Mouse (Mus musculus) stomach, postnatal 0 days (tissue): ENCODE data around the gene Kmo.

Experiments used
- CTCF ChIP-seq: IDR thresholded peaks from 2 replicates; pipeline ENCODE4 v1.5.1; 2016; ENCODE audit warnings: antibody characterized with exemption, low read depth, mild to moderate bottlenecking, moderate library complexity
- EP300 ChIP-seq: optimal IDR thresholded peaks from 2 replicates; pipeline ENCODE3; 2016; ENCODE audit warnings: antibody characterized with exemption

- TF ChIP-seq CTCF (no peak), EP300 (no peak)
Measured at GRCm38 (mm10) chr1:175607308-175607707, 12.9 kb upstream of the Kmo start.
